Mouse (Mus musculus) E14TG2a.4 (cell line): ENCODE measurements around the gene Exoc4.

ENCODE experiments used
- CTCF ChIP-seq: conservative IDR thresholded peaks from 2 replicates; pipeline ENCODE4 v1.5.1; 2014; ENCODE audit warnings: low read length
- POU5F1 ChIP-seq: IDR thresholded peaks from 2 replicates; pipeline ENCODE4 v1.6.1; 2014; ENCODE audit warnings: low read length, borderline replicate concordance

DNA sequence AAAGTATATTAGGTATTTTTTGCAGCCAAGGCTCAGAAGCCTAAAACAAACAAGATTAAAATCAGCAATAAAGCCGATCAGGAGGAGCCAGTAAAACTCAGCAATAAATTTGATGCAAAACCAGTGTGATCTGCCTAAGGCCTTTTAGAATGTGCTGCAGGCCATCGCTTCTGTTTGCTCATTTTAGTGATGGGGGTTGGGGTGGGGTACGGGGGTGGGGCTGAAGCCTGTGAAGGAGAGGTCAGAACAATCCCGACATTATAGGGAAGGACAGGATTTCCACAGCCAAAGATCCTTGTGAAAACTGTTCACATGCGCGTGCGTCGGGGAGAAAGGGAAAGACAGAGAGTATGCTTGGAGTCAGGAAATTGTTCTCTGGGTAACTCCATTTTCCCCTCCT is 21.5 kb upstream of the Exoc4 start:
- no peak for TF ChIP-seq CTCF
- no peak for TF ChIP-seq POU5F1
